Mouse (Mus musculus): ENCODE measurements around the gene Susd4. TPM values are rescaled to one million over a fixed set of nuclear protein-coding genes. Genes with fewer than 3 reads are reported as not detected.

Gene Susd4
- 100 to 1,000 TPM; 105 to 111 TPM for total RNA-seq (2021)
- long read RNA-seq, experiment 1, transcript Susd4-202 (9 exons, 1,898 nt), result major isoform, 104 of 146 reads
- long read RNA-seq, experiment 1, partial matches to known transcripts, result 11 of 146 reads
- long read RNA-seq, experiment 1, other reads (novel, unspliced or antisense), result 28 of 146 reads
- long read RNA-seq, experiment 2, transcript Susd4-202 (9 exons, 1,898 nt), result major isoform, 75 of 109 reads
- long read RNA-seq, experiment 2, partial matches to known transcripts, result 13 of 109 reads
- long read RNA-seq, experiment 2, other reads (novel, unspliced or antisense), result 17 of 109 reads

DNA sequence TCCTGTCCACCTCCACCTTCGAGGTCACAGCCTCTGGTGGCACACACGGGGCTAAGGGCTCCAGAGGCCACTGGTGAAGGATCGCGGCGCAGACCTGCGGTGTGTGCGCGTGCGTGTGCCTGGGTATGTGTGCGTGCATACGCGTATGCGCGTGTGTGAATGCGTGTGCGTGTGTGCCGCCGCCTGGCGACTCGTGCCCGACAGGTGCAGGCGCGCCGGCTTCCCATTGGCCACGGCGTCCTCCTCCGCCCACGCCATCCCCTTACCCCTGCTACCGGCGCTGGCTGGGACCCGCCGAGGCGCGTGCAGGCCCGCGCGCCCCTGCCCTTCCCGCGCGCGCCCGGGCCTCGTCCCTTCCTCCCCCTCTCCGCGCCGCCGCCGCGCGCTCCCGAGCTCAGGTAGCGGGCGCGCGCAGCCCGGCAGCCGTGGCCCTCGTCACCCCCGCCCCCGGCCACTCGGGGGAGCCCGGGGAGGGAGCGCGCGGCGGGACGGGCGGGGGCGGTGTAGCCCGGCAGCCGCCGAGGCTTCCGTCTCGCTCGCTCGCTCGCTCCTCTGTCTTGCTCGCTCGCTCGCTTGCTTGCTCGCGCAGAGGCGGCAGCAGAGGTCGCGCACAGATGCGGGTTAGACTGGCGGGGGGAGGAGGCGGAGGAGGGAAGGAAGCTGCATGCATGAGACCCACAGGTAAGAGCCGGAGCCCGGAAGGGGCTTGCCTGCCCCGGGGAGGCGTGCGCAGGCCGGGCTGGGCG lies at the start of gene Susd4:
Gene Susd4 (plus strand): TSS at position 145 of the 746 bp plus-strand sequence.
- no peak; the same call in none of the 2 replicates for TF ChIP-seq CTCF (IDR thresholded peaks at IDR 0.05)
- Histone ChIP-seq H3K27ac (peak within 1 kb of the TSS; percentile 94), H3K4me3 (peak within 1 kb of the TSS; percentile 85)
- DNase-seq (ENCODE audit: extremely low spot score in 1 of 2, low spot score in 2 of 2), result peak; percentile 84 to 87
- intact Hi-C loops (cut with DNase I), result loop anchor here (1.0 to 5.0 kb wide), 2 partner anchors 30 to 133 kb away; no protein-coding TSS in a partner anchor

- DNase-seq (ENCODE audit: extremely low spot score in 1 of 2, low spot score in 2 of 2), result no peak
- TF ChIP-seq CTCF (IDR thresholded peaks at IDR 0.05), result no peak
- Histone ChIP-seq H3K27ac (no peak overlapping the region), H3K4me3 (no peak overlapping the region)
- intact Hi-C loops (cut with DNase I), result no loop called here
Measured at GRCm38 (mm10) chr1:182714236-182714935, 49.3 kb upstream of the Susd4 start.

GRCm38 (mm10) chr1:182727541-182727940 lies 36.1 kb upstream of the Susd4 start:
- no peak overlapping the region for H3K27ac ChIP-seq
- H3K4me3 ChIP-seq, result no peak overlapping the region
- no peak for DNase-seq (ENCODE audit: extremely low spot score in 1 of 2, low spot score in 2 of 2)
- TF ChIP-seq CTCF (IDR thresholded peaks at IDR 0.05), result no peak
- intact Hi-C loops (cut with DNase I), result loop anchor here (5.0 kb wide), 1 partner anchor 65 kb away; no protein-coding TSS in a partner anchor

DNA sequence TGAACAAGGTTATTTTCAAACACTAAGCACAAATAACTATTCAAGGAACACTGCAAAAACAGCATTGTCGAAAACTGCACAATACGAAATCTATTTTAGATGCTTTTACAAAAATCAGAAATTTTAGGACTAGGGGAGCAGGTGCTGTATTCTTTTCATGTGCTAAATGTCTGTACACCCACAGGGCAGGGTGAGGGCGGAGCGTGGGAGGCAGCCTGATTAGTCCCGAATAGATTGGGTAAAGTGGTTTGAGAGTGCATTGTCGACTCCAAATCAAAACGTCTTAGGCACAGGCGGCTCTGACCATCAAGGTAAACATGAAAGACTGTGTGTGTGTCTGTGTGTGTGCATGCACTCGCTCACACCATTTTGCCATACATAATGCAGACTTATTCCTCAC lies 34.7 kb upstream of the Susd4 start:
- no peak overlapping the region for H3K4me3 ChIP-seq
- no peak for DNase-seq (ENCODE audit: extremely low spot score in 1 of 2, low spot score in 2 of 2)
- H3K27ac ChIP-seq, result no peak overlapping the region
- no peak for TF ChIP-seq CTCF (IDR thresholded peaks at IDR 0.05)
- intact Hi-C loops (cut with DNase I), result loop anchor here (5.0 kb wide), 1 partner anchor 63 kb away; no protein-coding TSS in a partner anchor

DNA sequence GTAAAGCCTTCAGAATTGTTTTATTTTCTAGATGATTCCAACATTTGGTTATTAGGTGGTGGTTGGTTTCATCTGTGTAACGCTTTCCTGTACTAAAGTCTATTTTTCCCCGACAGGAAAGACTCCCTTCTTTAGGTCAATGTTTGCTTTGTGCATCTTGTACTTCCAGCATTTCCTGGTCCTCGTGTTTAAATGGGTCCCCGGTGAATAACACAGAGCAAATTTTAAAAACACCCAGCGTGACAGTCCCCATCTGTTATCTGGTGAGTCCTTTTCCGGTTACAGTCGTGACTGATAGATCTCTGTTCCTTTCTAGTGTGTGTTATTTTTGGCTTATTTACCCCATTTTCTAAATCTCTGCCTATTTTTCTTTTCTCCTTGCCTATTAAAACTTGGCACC lies 31.0 kb upstream of the Susd4 start:
- Histone ChIP-seq H3K4me3 (no peak overlapping the region), H3K27ac (no peak overlapping the region)
- no peak for TF ChIP-seq CTCF (IDR thresholded peaks at IDR 0.05)
- intact Hi-C loops (cut with DNase I), result no loop called here
- no peak for DNase-seq (ENCODE audit: extremely low spot score in 1 of 2, low spot score in 2 of 2)

GRCm38 (mm10) chr1:182735891-182736290 lies 27.8 kb upstream of the Susd4 start:
- H3K4me3 ChIP-seq, result no peak overlapping the region
- TF ChIP-seq CTCF (IDR thresholded peaks at IDR 0.05), result no peak
- DNase-seq (ENCODE audit: extremely low spot score in 1 of 2, low spot score in 2 of 2), result no peak
- no peak overlapping the region for H3K27ac ChIP-seq
- intact Hi-C loops (cut with DNase I), result no loop called here

- Histone ChIP-seq H3K27ac (no peak overlapping the region), H3K4me3 (no peak overlapping the region)
- TF ChIP-seq CTCF (IDR thresholded peaks at IDR 0.05), result no peak
- intact Hi-C loops (cut with DNase I), result no loop called here
- no peak for DNase-seq (ENCODE audit: extremely low spot score in 1 of 2, low spot score in 2 of 2)
Measured at GRCm38 (mm10) chr1:182747081-182747480, 16.6 kb upstream of the Susd4 start.

- H3K27ac ChIP-seq, result no peak overlapping the region
- no peak overlapping the region for H3K4me3 ChIP-seq
- intact Hi-C loops (cut with DNase I), result no loop called here
- TF ChIP-seq CTCF (IDR thresholded peaks at IDR 0.05), result no peak
- DNase-seq (ENCODE audit: extremely low spot score in 1 of 2, low spot score in 2 of 2), result no peak
Measured at GRCm38 (mm10) chr1:182747834-182748233, 15.8 kb upstream of the Susd4 start.

DNA sequence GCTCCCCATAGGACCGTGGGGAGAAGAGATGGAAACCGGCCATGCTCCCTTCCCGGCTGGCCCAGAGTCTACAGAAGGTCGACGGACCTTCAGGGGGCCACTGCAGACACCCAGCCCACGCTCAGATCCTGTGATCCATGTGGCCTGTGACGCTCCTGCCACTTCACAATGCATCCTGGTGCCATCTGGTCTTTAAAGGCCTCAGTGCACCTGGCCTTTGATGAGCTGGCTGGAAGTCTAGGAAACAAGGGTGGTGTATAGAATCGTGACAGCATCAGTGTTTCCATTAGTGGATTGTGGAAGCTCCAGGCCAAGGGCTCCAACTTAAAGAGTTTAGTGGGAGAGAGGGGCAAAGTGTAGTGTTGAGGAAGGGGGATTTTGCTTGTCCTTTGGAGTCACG lies 14.6 kb upstream of the Susd4 start, which contains the start of gene Ccdc185:
Gene Ccdc185 (minus strand): TSS at position 101 of the 400 bp plus-strand sequence.
- no peak for TF ChIP-seq CTCF (IDR thresholded peaks at IDR 0.05)
- intact Hi-C loops (cut with DNase I), result no loop called here
- H3K4me3 ChIP-seq, result no peak within 1 kb of the TSS
- DNase-seq (ENCODE audit: extremely low spot score in 1 of 2, low spot score in 2 of 2), result no peak
- no peak within 1 kb of the TSS for H3K27ac ChIP-seq

DNA sequence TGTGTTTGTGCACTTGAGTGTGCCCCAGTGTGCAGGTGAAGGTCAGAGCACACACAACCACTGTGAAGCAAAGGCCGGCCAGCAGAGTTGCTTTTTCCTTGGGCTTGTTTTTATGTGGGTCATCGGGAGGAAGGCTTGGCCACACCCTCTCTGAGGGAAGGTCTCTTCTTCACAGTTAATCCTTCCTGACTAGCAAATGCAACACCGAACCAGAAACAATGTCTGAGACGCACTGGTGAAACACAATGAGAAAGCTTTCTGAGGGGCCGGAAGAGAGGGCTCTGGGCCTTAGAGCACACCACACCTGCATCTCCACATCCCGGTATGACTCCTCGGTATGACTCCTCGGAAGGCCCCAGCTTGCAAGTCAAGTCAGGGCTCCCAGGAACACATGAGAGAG lies 12.4 kb upstream of the Susd4 start:
- Histone ChIP-seq H3K4me3 (no peak overlapping the region), H3K27ac (no peak overlapping the region)
- no peak for DNase-seq (ENCODE audit: extremely low spot score in 1 of 2, low spot score in 2 of 2)
- intact Hi-C loops (cut with DNase I), result no loop called here
- TF ChIP-seq CTCF (IDR thresholded peaks at IDR 0.05), result no peak

GRCm38 (mm10) chr1:182753694-182754093 lies 10.0 kb upstream of the Susd4 start:
- H3K4me3 ChIP-seq, result no peak overlapping the region
- no peak overlapping the region for H3K27ac ChIP-seq
- no peak for DNase-seq (ENCODE audit: extremely low spot score in 1 of 2, low spot score in 2 of 2)
- TF ChIP-seq CTCF (IDR thresholded peaks at IDR 0.05), result no peak
- intact Hi-C loops (cut with DNase I), result no loop called here

DNA sequence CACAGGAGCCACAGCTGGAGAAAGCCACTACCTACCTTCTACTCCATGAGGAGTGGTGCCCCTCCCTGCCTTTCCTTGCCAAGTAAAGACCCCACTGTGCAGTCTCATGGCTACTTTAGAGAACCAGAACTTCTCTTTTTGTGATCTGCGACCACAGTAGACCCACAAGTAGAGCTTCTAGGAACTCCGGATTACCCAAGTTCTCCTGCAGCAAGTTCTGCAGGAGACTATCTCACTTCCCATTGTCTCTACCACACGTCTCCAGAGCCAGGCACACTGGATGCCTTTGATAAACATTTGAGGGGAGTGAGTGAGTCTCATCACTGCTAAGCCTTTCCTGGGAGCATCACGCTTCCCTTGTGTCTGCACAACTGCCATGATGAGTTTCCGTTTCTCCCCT lies 8.8 kb upstream of the Susd4 start:
- intact Hi-C loops (cut with DNase I), result no loop called here
- TF ChIP-seq CTCF (IDR thresholded peaks at IDR 0.05), result no peak
- Histone ChIP-seq H3K27ac (no peak overlapping the region), H3K4me3 (no peak overlapping the region)
- no peak for DNase-seq (ENCODE audit: extremely low spot score in 1 of 2, low spot score in 2 of 2)
